Mouse (Mus musculus): ENCODE results near the gene Gm2916.
"Not testable (repeated sequence)": the region's sequence is repeated elsewhere in the genome, so short reads cannot be mapped to it uniquely, and the experiment has no call there.

Gm2916 gene

DNA sequence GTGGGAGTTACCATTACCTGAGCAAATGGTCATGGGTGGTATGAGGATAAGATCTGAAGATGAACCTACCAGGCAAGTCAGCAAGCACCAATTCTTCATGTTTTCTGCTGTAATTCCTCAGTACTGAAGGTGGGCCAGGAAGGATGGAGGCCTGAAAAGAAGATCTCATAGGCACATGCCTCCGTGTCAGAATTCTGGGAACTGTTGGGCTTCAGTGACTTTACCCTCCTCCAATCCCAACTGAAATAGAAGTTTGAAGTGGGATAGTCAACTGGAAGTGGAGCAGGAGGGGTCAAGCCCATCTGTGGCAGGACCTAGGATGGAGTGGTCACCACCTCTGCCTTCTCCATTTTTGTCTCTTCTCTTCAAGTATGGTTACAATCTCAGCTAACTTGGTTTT lies at the start of gene Gm2916:
TSS of gene Gm2916 (plus strand) at position 301 of the 400 bp plus-strand sequence.
- DNase-seq: not testable (repeated sequence)

- not testable (repeated sequence) for DNase-seq
Measured at GRCm38 (mm10) chr14:3845945-3846344, 38.0 kb upstream of the Gm2916 start, which contains the start of gene Gm3033. Gene Gm3033 (plus strand): TSS chr14:3846245.

- not testable (repeated sequence) for DNase-seq
Measured at GRCm38 (mm10) chr14:3931456-3931855, 47.5 kb downstream of the Gm2916 start, which contains the start of gene Gm3029. Gene Gm3029 (plus strand): TSS chr14:3931756.

DNA sequence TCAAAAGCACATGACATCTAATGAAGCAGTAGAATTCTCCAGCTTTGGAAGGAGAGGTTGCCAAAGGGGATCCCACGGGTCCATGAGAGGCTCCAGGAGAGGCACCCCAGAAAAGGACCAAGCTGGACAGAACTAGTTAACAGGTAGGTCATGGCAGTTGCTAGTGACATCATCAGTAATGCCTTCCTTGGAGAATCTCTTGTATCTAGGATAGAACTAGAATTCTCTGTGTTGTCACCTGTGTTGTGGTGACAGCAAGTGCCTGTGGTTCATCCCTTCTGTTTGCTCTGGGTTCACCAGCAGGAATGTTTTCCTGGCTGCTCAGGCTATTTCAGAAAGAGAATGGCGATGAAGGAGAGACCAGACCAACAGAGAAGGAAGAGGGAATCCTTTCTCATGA lies 79.3 kb downstream of the Gm2916 start, which contains the start of gene Gm3095:
TSS of gene Gm3095 (plus strand) at position 301 of the 400 bp plus-strand sequence.
- DNase-seq: not testable (repeated sequence)

Data from spleen, adult 18-20 months (tissue).